Mouse (Mus musculus) kidney, adult 2 months (tissue): Measurements from ENCODE around the gene Sertad4. TPM values are rescaled to one million over a fixed set of nuclear protein-coding genes. Genes with fewer than 3 reads are reported as not detected.
A peak's percentile ranks its signal among the peaks of the same experiment; 100 is the strongest.

Experiments used
- DNase-seq: peaks from one replicate; pipeline ENCODE4 v3.0.0; 2021
- H3K27ac ChIP-seq: fragments of 200-500 bp; 2 replicates; pipeline ENCODE4 v1.5.1; 2012; ENCODE audit warnings: low read depth, low read length, control low read depth, inconsistent platforms; ENCODE audit not compliant: insufficient read depth
- H3K27me3 ChIP-seq: fragments of 200-500 bp; replicated peaks from 2 replicates; pipeline ENCODE4 v1.6.1; 2012; ENCODE audit warnings: mild to moderate bottlenecking, moderate library complexity, low read length, inconsistent platforms; ENCODE audit not compliant: control insufficient read depth, insufficient read depth
- H3K36me3 ChIP-seq: fragments of 200-500 bp; 2 replicates; pipeline ENCODE4 v1.6.1; 2012; ENCODE audit warnings: mild to moderate bottlenecking, moderate library complexity, low read length, inconsistent platforms; ENCODE audit not compliant: control insufficient read depth, insufficient read depth
- H3K4me1 ChIP-seq: fragments of 200-500 bp; 2 replicates; pipeline ENCODE4 v1.6.1; 2011; ENCODE audit warnings: low read length; ENCODE audit not compliant: control insufficient read depth, insufficient read depth
- H3K4me3 ChIP-seq: fragments of 200-500 bp; 2 replicates; pipeline ENCODE4 v1.5.1; 2011; ENCODE audit warnings: mild to moderate bottlenecking, low read depth, low read length, control low read depth; ENCODE audit not compliant: insufficient read depth
- CTCF ChIP-seq: fragments of 200-500 bp; conservative IDR thresholded peaks from 2 replicates; pipeline ENCODE4 v1.5.1; 2011; ENCODE audit warnings: low read depth, mild to moderate bottlenecking, control low read depth, low read length, moderate library complexity, mixed read lengths; ENCODE audit not compliant: insufficient read depth, insufficient read length
- POLR2A ChIP-seq: fragments of 200-500 bp; IDR thresholded peaks from one replicate; pipeline ENCODE4 v1.6.1; 2011; ENCODE audit warnings: low read depth, low read length, control low read depth
- WGBS: fragments of 180-500 bp; shearing (Covaris S2); methylation state at CpG from one replicate; pipeline ENCODE4 v1.1.7; 2018; 5-methylcytosine and 5-hydroxymethylcytosine counted together
- polyA plus RNA-seq: library from polyadenylated mRNA; depleted of rRNA; stranded (reverse); fragments of >200 nt; gene quantifications from 2 replicates; pipeline ENCODE4 v1.2.3, GENCODE M21; 2012

The Sertad4 gene
- polyA plus RNA-seq, 1 experiment, result 2.6 TPM

GRCm38 (mm10) chr1:192860273-192860672 is 4.7 kb upstream of the Sertad4 start:
- DNase-seq, result no peak
- TF ChIP-seq CTCF (no peak), POLR2A (no peak)
- H3K27ac ChIP-seq, result no peak overlapping the region
- H3K4me3 ChIP-seq, result no peak overlapping the region
- no peaks in the 10 kb centered on the region for H3K4me1 ChIP-seq
- no peaks in the 10 kb centered on the region for H3K36me3 ChIP-seq
- H3K27me3 ChIP-seq, result no peaks in the 10 kb centered on the region
- 75% methylated on average over 6 of the region's 6 CpGs for WGBS

- H3K27ac ChIP-seq, result no peak overlapping the region
- no peak for DNase-seq
- H3K4me1 ChIP-seq, result no peaks in the 10 kb centered on the region
- TF ChIP-seq CTCF (no peak), POLR2A (no peak)
- no peak overlapping the region for H3K4me3 ChIP-seq
- no peaks in the 10 kb centered on the region for H3K36me3 ChIP-seq
- 94% methylated on average over 5 of the region's 5 CpGs for WGBS
- no peaks in the 10 kb centered on the region for H3K27me3 ChIP-seq
These were observed 2.0 kb upstream of the Sertad4 start for GRCm38 (mm10) chr1:192857582-192857981.

GRCm38 (mm10) chr1:192856931-192857330 is 1.4 kb upstream of the Sertad4 start:
- no peak for TF ChIP-seq CTCF
- TF ChIP-seq POLR2A, result no peak
- WGBS, result 85% methylated on average over 6 of the region's 6 CpGs
- H3K36me3 ChIP-seq, result no peaks in the 10 kb centered on the region
- no peak for DNase-seq
- no peak overlapping the region for H3K27ac ChIP-seq
- no peaks in the 10 kb centered on the region for H3K27me3 ChIP-seq
- peaks cover 1% of the 10 kb centered on the region; the same call in 1 of the 2 replicates for H3K4me1 ChIP-seq
- H3K4me3 ChIP-seq, result no peak overlapping the region

DNA sequence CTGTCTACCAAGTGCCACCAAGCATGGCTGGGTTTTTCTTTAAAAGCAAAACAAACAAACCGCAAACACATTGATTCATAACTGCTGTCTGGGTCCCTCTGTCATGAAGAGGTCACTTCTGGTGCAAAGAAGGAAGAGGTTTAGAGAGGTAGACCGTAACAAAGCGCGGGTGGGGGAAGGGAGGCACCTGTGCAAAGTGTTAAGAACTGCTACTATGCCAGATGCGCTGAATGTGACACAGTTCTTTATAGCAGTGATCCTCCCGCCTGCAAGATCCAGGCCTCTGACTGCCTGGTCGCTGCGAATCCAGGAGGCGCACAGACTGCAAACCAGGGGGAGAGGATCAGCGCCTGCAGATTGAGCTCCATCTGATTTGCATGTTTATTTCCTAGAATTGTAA is 855 bp upstream of the Sertad4 start:
- Histone ChIP-seq H3K27ac (no peak overlapping the region), H3K27me3 (no peaks in the 10 kb centered on the region), H3K36me3 (no peaks in the 10 kb centered on the region), H3K4me1 (peaks cover 3% of the 10 kb centered on the region), H3K4me3 (no peak overlapping the region)
- 68% methylated on average over 10 of the region's 10 CpGs for WGBS
- DNase-seq, result no peak
- TF ChIP-seq POLR2A (no peak), CTCF (no peak)

DNA sequence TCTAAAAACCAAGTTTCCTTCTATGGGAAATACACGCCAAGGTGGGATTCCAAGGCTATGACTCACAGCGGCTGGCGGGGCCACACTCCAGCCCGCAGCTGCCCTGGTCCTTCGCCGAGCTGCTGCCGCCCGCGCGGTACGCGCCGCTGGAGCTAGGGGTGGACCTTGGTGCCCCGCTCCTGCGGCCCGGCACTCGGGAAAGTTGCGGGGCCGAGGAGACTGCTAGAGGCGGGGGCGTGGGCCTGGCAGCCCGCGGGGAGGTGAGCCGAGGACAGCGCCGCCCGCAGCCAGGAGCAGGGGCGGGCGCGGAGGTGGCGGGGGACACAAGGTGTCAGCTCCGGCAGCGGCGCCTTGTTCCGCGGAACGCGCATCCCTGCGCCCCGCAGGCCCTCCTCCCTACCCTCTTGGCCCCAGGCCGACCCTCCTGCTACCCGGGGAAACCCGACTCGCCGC is 711 bp downstream of the Sertad4 start:
- TF ChIP-seq POLR2A (no peak), CTCF (no peak)
- Histone ChIP-seq H3K4me1 (peaks cover 3% of the 10 kb centered on the region), H3K27ac (no peak overlapping the region), H3K4me3 (peak overlapping the region; percentile 71), H3K27me3 (no peaks in the 10 kb centered on the region), H3K36me3 (no peaks in the 10 kb centered on the region)
- 2% methylated on average over 38 of the region's 45 CpGs for WGBS
- DNase-seq, result peak; percentile 45

DNA sequence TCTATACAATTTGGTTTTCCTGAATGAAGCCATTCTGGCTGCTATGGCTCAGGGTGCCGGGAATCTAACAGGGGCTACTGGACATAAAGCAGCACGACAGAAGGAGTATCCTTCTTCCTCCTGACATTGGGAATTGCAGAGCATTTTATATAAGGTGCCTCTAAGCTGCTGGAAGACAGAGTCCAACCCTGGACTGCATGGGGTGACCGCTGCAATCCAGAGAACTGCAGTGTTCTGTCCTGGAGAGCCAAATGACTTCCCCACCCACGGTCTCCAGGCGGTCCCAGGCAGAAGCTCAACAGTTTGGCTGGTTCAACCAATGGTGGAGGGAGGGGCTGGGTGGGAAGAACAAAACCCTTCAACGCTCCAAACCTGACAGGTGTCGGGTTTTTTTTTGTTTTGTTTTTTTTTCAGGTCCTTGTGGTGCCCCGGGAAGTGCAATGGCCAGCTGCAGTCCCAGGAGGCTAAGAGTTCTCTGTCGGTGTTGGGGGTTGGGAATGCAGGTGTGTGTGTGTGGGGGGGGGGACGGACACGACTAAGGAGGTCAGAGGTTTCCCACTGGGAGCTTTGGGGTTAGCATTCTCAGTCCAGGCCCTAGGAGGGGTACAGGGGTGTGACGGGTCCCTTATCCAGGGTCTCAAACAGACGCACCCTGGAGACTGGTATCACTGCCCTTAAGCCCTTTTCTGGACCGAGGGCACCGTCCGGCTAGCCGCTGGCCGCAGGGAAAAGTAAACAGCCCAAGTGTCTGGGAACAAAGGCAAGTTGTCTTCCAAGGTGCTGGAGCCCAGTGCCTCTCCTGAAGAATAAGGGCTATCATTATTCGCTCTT is 1.4 kb downstream of the Sertad4 start:
- 29% methylated on average over 19 of the region's 19 CpGs for WGBS
- H3K4me3 ChIP-seq, result peak overlapping the region; percentile 71
- no peak overlapping the region for H3K27ac ChIP-seq
- TF ChIP-seq CTCF (no peak), POLR2A (no peak)
- H3K27me3 ChIP-seq, result no peaks in the 10 kb centered on the region
- peaks cover 3% of the 10 kb centered on the region for H3K4me1 ChIP-seq
- DNase-seq, result no peak
- H3K36me3 ChIP-seq, result no peaks in the 10 kb centered on the region

GRCm38 (mm10) chr1:192853429-192853828 is 2.1 kb downstream of the Sertad4 start:
- H3K4me3 ChIP-seq, result no peak overlapping the region
- no peak overlapping the region for H3K27ac ChIP-seq
- DNase-seq, result no peak
- H3K4me1 ChIP-seq, result peaks cover 3% of the 10 kb centered on the region
- H3K27me3 ChIP-seq, result no peaks in the 10 kb centered on the region
- 90% methylated on average over 2 of the region's 2 CpGs for WGBS
- no peaks in the 10 kb centered on the region for H3K36me3 ChIP-seq
- TF ChIP-seq POLR2A (no peak), CTCF (no peak)
